Mouse (Mus musculus) gastrocnemius, adult 8-10 months (tissue): Measurements from ENCODE around the gene Gm1113. TPM values are rescaled to one million over a fixed set of nuclear protein-coding genes. Genes with fewer than 3 reads are reported as not detected.

ENCODE experiments used
- DNase-seq, 2 experiments: peaks; one replicate each; pipeline ENCODE4 v3.0.0; 2022; ENCODE audit warnings: low spot score in 2 of 2
- total RNA-seq, 4 experiments: library from RNA; stranded (reverse); gene quantifications; 2 replicates each; pipeline ENCODE4 v1.2.4; 2022

Gene Gm1113
- total RNA-seq, 4 experiments from 2014 or later, result not detected

DNA sequence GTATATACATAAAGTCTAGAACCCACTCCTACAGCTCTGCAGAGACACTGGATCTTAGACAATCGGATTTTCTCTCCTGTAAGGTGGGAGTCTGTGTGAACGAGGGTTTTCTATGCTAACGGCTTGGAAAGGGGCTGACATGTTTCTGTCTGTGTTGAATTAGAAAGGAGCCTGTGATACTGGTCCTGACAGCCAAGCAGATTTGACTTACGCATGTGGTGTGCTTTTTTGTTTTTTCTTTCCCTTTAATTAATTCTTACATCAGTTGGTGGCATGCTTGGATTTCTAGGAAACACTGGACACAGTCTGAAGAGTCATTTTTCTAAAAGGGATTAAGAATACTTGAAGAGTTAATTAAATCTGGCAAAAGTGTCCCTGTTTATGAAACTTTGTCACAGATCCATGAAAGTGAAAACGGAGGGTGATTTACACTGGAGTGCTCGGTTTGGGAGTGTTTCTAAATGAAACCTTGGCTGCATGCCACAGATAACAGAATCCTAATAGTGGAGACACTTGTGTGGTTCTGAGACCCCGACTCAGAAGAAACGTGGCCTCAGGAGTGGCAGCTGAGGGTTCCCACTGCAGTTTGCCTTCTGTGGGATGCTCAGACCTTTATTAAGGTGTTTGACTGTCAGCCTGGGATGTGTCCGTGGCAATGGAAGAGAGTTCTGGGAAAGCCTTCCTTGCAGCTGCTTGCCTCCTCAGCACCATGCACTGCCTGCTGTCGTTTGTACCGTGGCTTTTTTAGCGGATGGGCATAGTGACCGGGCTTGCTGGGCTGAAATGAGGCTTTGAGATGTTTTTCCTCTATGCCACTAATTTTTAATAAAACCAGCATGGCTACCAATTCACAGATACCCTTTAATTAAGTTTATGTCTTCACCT lies 35.8 kb downstream of the Gm1113 start:
- no peak for DNase-seq

DNA sequence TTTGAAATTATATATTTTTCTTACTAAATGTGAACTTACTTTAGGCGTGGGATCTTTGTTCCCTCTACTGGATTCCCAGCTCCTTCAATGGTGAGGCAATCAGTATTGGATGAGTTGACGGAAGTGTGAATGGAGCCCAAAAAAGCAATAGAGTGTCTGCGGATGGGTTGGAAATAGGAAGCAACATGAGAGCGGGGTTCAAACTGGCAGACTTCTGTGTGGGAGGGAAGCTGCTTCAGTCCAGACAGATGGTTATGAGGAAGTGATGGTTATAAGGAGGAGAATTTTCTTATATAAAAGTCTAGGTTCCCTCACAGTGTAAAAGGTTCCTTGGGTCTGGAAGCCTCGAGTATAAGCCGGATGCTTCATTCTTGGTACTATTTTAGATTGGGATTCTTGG lies 38.6 kb downstream of the Gm1113 start:
- DNase-seq, result no peak

DNA sequence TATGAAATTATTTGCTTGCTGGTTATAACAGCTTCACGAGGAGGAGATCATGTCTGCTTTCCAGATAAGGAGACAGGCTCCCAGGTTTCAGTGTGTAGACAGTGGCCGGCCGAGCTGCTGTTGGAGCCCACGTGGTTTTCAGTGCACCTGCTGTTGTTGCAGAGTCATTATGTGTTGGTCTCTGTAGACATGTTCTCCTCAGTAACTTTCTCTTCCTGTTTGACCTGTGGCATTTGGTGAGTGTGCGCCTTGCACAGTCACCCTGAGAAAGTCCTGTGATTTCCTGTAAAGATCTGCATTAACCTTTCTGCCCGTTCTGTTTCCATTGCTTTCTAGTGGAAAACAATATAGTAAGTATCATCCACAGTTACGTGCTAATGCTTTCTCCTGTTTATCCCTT lies 42.7 kb downstream of the Gm1113 start:
- no peak for DNase-seq

DNA sequence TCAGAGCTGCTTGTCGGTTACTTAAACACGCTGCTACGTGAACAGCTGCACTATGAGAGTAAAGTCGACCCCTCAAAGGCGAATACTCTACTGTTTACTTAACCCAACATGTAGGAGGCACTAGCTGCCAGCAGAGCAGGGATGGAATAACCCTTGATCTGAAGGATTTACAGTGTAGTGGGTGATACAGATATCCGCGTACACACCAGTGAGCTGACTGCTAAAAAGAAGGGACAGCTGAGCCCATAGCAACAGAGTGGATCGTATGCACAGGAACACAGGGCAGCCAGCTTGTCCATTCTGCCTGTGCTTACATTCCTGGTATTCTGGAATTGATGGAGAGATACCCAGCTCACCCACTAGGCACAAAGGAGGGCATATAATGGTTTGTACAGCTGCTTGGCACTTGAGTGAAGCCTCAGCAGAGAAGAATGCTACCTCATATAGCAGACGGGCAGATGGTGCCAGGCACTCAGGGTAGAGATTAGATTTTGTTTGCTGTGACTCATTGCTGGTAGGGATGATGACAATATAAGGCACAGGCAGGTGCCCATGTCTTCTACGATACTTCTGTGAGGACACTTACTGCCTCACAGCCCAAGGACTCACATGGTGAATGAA lies 43.9 kb downstream of the Gm1113 start:
- no peak for DNase-seq

DNA sequence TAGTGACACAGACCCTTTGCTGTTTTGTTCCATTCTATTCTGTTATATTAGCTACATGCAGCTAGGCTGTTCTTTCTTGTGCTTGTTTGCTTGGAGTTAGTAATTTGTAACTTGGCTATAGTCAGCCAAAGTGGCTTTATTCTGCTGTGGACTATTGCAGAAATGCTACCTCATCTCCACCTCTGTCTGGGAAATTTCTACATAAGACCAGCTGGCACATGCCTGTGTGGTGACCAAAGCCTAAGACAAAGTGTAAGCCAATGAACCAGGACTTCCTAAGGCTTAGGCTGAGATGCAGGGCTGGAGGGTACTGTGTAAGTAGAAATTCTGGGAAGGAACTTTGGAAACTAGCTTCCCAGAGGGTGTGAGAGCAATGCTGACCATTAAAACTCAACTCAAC lies 49.2 kb downstream of the Gm1113 start:
- no peak for DNase-seq

DNA sequence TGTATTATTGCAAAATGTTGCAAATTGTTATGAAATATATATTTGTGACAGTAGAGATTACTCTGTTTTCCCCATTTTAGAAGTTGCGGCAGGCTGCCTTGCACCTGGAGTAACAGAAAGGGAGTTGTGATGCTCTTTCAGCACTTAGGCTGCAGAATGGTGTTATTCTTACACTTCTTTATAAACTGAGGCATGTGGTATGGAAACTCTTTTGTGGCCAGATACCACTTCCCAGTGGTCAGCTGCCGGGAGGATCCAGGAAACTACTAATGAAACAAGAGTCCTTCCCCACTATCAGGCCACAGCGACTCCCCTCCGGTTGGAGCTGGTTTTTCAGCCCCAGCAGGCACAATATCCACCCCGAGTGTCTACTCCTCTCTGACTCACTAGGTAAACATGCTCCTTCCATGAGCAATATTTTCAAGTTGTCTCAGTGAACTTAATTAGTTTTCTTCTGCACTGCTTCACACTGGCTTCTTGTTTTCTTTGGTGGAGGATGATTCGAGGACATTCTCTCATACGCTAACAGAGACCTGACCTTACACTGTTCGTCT lies 50.7 kb downstream of the Gm1113 start:
- DNase-seq, result no peak

DNA sequence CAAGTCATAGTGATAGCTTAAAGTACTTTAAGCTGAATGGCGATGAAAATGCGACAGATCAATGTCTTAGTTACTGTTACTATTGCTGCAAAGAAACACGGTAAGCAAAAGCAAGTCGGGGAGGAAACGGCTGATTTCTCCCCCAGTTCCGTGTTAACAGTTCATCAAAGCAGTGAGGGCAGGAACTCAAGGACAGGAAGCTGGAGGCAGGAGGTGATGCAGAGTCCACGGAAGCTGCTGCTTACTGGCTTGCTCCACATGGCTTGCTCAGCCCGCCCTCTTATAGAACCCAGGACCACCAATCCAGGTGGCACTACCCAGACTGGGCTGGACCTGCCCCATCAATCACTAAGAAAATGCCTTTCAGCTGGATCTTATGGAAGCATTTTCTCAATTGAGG lies 58.5 kb downstream of the Gm1113 start:
- no peak for DNase-seq

Other genes starting within 250 kb of the Gm1113 start
- 10 to 100 TPM; 12.1 to 14.2 (median 13.1) TPM for gene Cdon, start 97.1 kb downstream of the Gm1113 start, total RNA-seq
- not detected for gene Ddx25, start 40.3 kb upstream of the Gm1113 start, total RNA-seq
- 10 to 100 TPM in 1 of 4 experiments, 1 to 10 TPM in 3; 7.8 to 11.1 (median 9.2) TPM for gene Pus3, start 40.3 kb upstream of the Gm1113 start, total RNA-seq
- not detected for gene Pate2, start 52.0 kb upstream of the Gm1113 start, total RNA-seq
- gene Hyls1, start 52.1 kb upstream of the Gm1113 start, total RNA-seq, result 1 to 10 TPM in 1 of 4 experiments, under 1 TPM in 3; 0.48 to 1.0 (median 0.93) TPM
- not detected for gene Pate4, start 93.7 kb upstream of the Gm1113 start, total RNA-seq
- gene Pate3, start 129.9 kb upstream of the Gm1113 start, total RNA-seq, result not detected
- not detected for gene Pate1, start 169.1 kb upstream of the Gm1113 start, total RNA-seq
- not detected for gene Gm17677, start 222.8 kb upstream of the Gm1113 start, total RNA-seq